Mouse (Mus musculus): Measurements from ENCODE around the gene Incenp. TPM values are rescaled to one million over a fixed set of nuclear protein-coding genes. Genes with fewer than 3 reads are reported as not detected.
"Not testable (repeated sequence)": the region's sequence is repeated elsewhere in the genome, so short reads cannot be mapped to it uniquely, and the experiment has no call there.

Gene Incenp
- polyA plus RNA-seq, 1 experiment: 159 TPM

GRCm38 (mm10) chr19:9938156-9938823 lies 38.9 kb upstream of the Incenp start:
- no peak for TF ChIP-seq CTCF (IDR thresholded peaks at IDR 0.05; ENCODE audit: low read depth, low read length)
- no peak for TF ChIP-seq POLR2A (IDR thresholded peaks at IDR 0.05; ENCODE audit: borderline replicate concordance, low read depth, low read length)
- peak overlapping the region; percentile 37 for H3K4me3 ChIP-seq (ENCODE audit: insufficient read depth, low read length)
- H3K27ac ChIP-seq (ENCODE audit: insufficient read depth, low read depth, low read length): peak overlapping the region; percentile 98
- H3K4me1 ChIP-seq (ENCODE audit: control insufficient read depth, insufficient read depth, low read length): peaks cover 84% of the 10 kb centered on the region

- Histone ChIP-seq H3K4me3 (ENCODE audit: insufficient read depth, low read length) (no peak overlapping the region), H3K4me1 (ENCODE audit: control insufficient read depth, insufficient read depth, low read length) (peaks cover 81% of the 10 kb centered on the region), H3K27ac (ENCODE audit: insufficient read depth, low read depth, low read length) (peak overlapping the region; percentile 98)
- TF ChIP-seq CTCF (IDR thresholded peaks at IDR 0.05; ENCODE audit: low read depth, low read length) (no peak), POLR2A (IDR thresholded peaks at IDR 0.05; ENCODE audit: borderline replicate concordance, low read depth, low read length) (no peak)
Observed at GRCm38 (mm10) chr19:9937428-9937827, 38.1 kb upstream of the Incenp start.

- peaks cover 81% of the 10 kb centered on the region for H3K4me1 ChIP-seq (ENCODE audit: control insufficient read depth, insufficient read depth, low read length)
- TF ChIP-seq POLR2A (IDR thresholded peaks at IDR 0.05; ENCODE audit: borderline replicate concordance, low read depth, low read length) (no peak), CTCF (IDR thresholded peaks at IDR 0.05; ENCODE audit: low read depth, low read length) (no peak)
- H3K4me3 ChIP-seq (ENCODE audit: insufficient read depth, low read length): no peak overlapping the region
- H3K27ac ChIP-seq (ENCODE audit: insufficient read depth, low read depth, low read length): peak overlapping the region; percentile 98
Observed at GRCm38 (mm10) chr19:9936579-9936978, 37.2 kb upstream of the Incenp start.

- Histone ChIP-seq H3K4me3 (ENCODE audit: insufficient read depth, low read length) (no peak overlapping the region), H3K27ac (ENCODE audit: insufficient read depth, low read depth, low read length) (peak overlapping the region; percentile 58), H3K4me1 (ENCODE audit: control insufficient read depth, insufficient read depth, low read length) (peaks cover 81% of the 10 kb centered on the region)
- TF ChIP-seq POLR2A (IDR thresholded peaks at IDR 0.05; ENCODE audit: borderline replicate concordance, low read depth, low read length) (no peak), CTCF (IDR thresholded peaks at IDR 0.05; ENCODE audit: low read depth, low read length) (no peak)
Observed at GRCm38 (mm10) chr19:9933908-9934307, 34.6 kb upstream of the Incenp start.

GRCm38 (mm10) chr19:9931167-9931607 lies 31.8 kb upstream of the Incenp start:
- H3K4me3 ChIP-seq (ENCODE audit: insufficient read depth, low read length): not testable (repeated sequence)
- peak overlapping the region; percentile 97 for H3K27ac ChIP-seq (ENCODE audit: insufficient read depth, low read depth, low read length)
- H3K4me1 ChIP-seq (ENCODE audit: control insufficient read depth, insufficient read depth, low read length): peaks cover 82% of the 10 kb centered on the region

- TF ChIP-seq POLR2A (IDR thresholded peaks at IDR 0.05; ENCODE audit: borderline replicate concordance, low read depth, low read length): no peak
- TF ChIP-seq CTCF (IDR thresholded peaks at IDR 0.05; ENCODE audit: low read depth, low read length): no peak
- H3K27ac ChIP-seq (ENCODE audit: insufficient read depth, low read depth, low read length): no peak overlapping the region
- H3K4me1 ChIP-seq (ENCODE audit: control insufficient read depth, insufficient read depth, low read length): peaks cover 73% of the 10 kb centered on the region
- H3K4me3 ChIP-seq (ENCODE audit: insufficient read depth, low read length): no peak overlapping the region
Observed at GRCm38 (mm10) chr19:9928089-9928488, 28.7 kb upstream of the Incenp start.

GRCm38 (mm10) chr19:9924769-9925272 lies 25.5 kb upstream of the Incenp start:
- no peak for TF ChIP-seq CTCF (IDR thresholded peaks at IDR 0.05; ENCODE audit: low read depth, low read length)
- no peak for TF ChIP-seq POLR2A (IDR thresholded peaks at IDR 0.05; ENCODE audit: borderline replicate concordance, low read depth, low read length)
- Histone ChIP-seq H3K4me3 (ENCODE audit: insufficient read depth, low read length) (no peak overlapping the region), H3K27ac (ENCODE audit: insufficient read depth, low read depth, low read length) (no peak overlapping the region), H3K4me1 (ENCODE audit: control insufficient read depth, insufficient read depth, low read length) (peaks cover 72% of the 10 kb centered on the region)

- Histone ChIP-seq H3K4me1 (ENCODE audit: control insufficient read depth, insufficient read depth, low read length) (peaks cover 72% of the 10 kb centered on the region), H3K4me3 (ENCODE audit: insufficient read depth, low read length) (no peak overlapping the region), H3K27ac (ENCODE audit: insufficient read depth, low read depth, low read length) (no peak overlapping the region)
- TF ChIP-seq CTCF (IDR thresholded peaks at IDR 0.05; ENCODE audit: low read depth, low read length) (no peak), POLR2A (IDR thresholded peaks at IDR 0.05; ENCODE audit: borderline replicate concordance, low read depth, low read length) (no peak)
Observed at GRCm38 (mm10) chr19:9924034-9924768, 24.9 kb upstream of the Incenp start.

GRCm38 (mm10) chr19:9923048-9923447 lies 23.7 kb upstream of the Incenp start:
- Histone ChIP-seq H3K4me3 (ENCODE audit: insufficient read depth, low read length) (no peak overlapping the region), H3K27ac (ENCODE audit: insufficient read depth, low read depth, low read length) (no peak overlapping the region), H3K4me1 (ENCODE audit: control insufficient read depth, insufficient read depth, low read length) (peaks cover 71% of the 10 kb centered on the region)
- TF ChIP-seq POLR2A (IDR thresholded peaks at IDR 0.05; ENCODE audit: borderline replicate concordance, low read depth, low read length): no peak
- TF ChIP-seq CTCF (IDR thresholded peaks at IDR 0.05; ENCODE audit: low read depth, low read length): no peak

GRCm38 (mm10) chr19:9922228-9922627 lies 22.9 kb upstream of the Incenp start:
- 0 out of 2 replicates have a peak overlapping the region, but pooled peaks have one; percentile 8 for H3K27ac ChIP-seq (ENCODE audit: insufficient read depth, low read depth, low read length)
- peaks cover 66% of the 10 kb centered on the region for H3K4me1 ChIP-seq (ENCODE audit: control insufficient read depth, insufficient read depth, low read length)
- no peak overlapping the region for H3K4me3 ChIP-seq (ENCODE audit: insufficient read depth, low read length)
- TF ChIP-seq CTCF (IDR thresholded peaks at IDR 0.05; ENCODE audit: low read depth, low read length): no peak
- no peak for TF ChIP-seq POLR2A (IDR thresholded peaks at IDR 0.05; ENCODE audit: borderline replicate concordance, low read depth, low read length)

All from bone marrow macrophage, adult 2 months (primary cell).